Mouse (Mus musculus): ENCODE results near the gene Als2cr12.

DNA sequence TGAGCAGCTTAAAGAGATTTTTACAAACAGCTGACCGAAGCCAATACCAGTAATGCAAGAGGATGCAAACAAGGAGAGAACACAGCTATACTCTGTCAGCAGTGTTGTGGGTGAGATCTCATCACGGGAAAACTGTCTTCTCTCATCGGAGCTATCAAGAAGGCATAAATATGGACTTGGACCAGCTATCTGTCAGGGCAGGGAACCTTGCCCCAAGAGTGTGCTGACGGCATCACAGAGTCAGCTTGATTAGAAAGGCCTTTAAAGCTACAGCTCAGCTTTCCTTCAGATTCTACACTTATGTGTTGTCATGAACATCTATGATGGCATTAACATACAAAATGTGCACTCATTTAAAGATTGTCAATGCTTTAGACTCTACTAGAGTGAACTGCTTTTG lies 93.1 kb downstream of the Als2cr12 start:
- TF ChIP-seq POLR2A (IDR thresholded peaks at IDR 0.05; ENCODE audit: borderline replicate concordance, low read depth, low read length), result no peak
- TF ChIP-seq CTCF (IDR thresholded peaks at IDR 0.05; ENCODE audit: low read depth, low read length), result no peak

All from bone marrow macrophage, adult 2 months (primary cell).